Mouse (Mus musculus) lung, embryonic 16.5 days (tissue): ENCODE results near the gene Neurog2. TPM values are rescaled to one million over a fixed set of nuclear protein-coding genes. Genes with fewer than 3 reads are reported as not detected.

ENCODE experiments used
- polyA plus RNA-seq: library from polyadenylated mRNA; unstranded; fragments of >200 nt; fragmentation: Nextera tagmentation; extraction: Ambion mirVana; gene quantifications from 2 replicates; pipeline ENCODE4 v1.2.1, GENCODE M21; 2015

The Neurog2 gene
- polyA plus RNA-seq, 1 experiment from 2014 or later: not detected

Other genes starting within 250 kb of the Neurog2 start
- 10.3 and 11.3 TPM in 2 replicates for gene Ank2, start 133.8 kb upstream of the Neurog2 start, polyA plus RNA-seq
- gene Larp7, start 79.8 kb upstream of the Neurog2 start, polyA plus RNA-seq: 55.7 and 63.3 TPM in 2 replicates
- gene Zgrf1, start 79.6 kb upstream of the Neurog2 start, polyA plus RNA-seq: 8.3 and 8.5 TPM in 2 replicates
- 1.6 and 2.1 TPM in 2 replicates for gene Alpk1, start 147.4 kb downstream of the Neurog2 start, polyA plus RNA-seq
- 5.7 and 6.3 TPM in 2 replicates for gene Tifa, start 156.7 kb downstream of the Neurog2 start, polyA plus RNA-seq
- gene Ap1ar, start 204.4 kb downstream of the Neurog2 start, polyA plus RNA-seq: 38.3 and 40.8 TPM in 2 replicates